Mouse (Mus musculus) myocyte (in vitro differentiated cells): ENCODE measurements at regions not wholly inside any gene's neighbourhood (a gene's known extent, or its start where the extent isn't known, plus 50 kb on each side); places are given as distances from the start of the nearest gene placed in this dataset.

Experiments used
- H3K27me3 ChIP-seq: one replicate; pipeline ENCODE4 v1.6.1; 2011; ENCODE audit not compliant: control insufficient read depth, insufficient read depth, insufficient read length
- H3K36me3 ChIP-seq: one replicate; pipeline ENCODE4 v1.6.1; 2011; ENCODE audit not compliant: control insufficient read depth, insufficient read depth
- H3K4me2 ChIP-seq: one replicate; pipeline ENCODE4 v1.6.1; 2011; ENCODE audit warnings: low read depth, control low read depth
- H3K4me3 ChIP-seq: one replicate; pipeline ENCODE4 v1.5.1; 2011; ENCODE audit warnings: mild to moderate bottlenecking, control low read depth, moderate library complexity
- H3K79me2 ChIP-seq: one replicate; pipeline ENCODE4 v1.6.1; 2011; ENCODE audit not compliant: control insufficient read depth, insufficient read depth
- H3ac ChIP-seq: one replicate; pipeline ENCODE4 v1.6.1; 2011; ENCODE audit not compliant: control insufficient read depth, insufficient read length
- CEBPB ChIP-seq: IDR thresholded peaks from 2 replicates; pipeline ENCODE4 v1.6.1; 2011; ENCODE audit warnings: mild to moderate bottlenecking, moderate library complexity; ENCODE audit not compliant: poor library complexity, insufficient read depth, severe bottlenecking
- E2F4 ChIP-seq: IDR thresholded peaks from one replicate; pipeline ENCODE4 v1.6.1; 2011; ENCODE audit warnings: mild to moderate bottlenecking, control low read depth, moderate library complexity; ENCODE audit not compliant: insufficient read depth
- MAX ChIP-seq: IDR thresholded peaks from one replicate; pipeline ENCODE4 v1.6.1; 2011; ENCODE audit warnings: low read depth, mild to moderate bottlenecking, control low read depth
- MYOD1 ChIP-seq, 3 experiments: IDR thresholded peaks; one replicate each; pipeline ENCODE4 v1.6.1; 2011; ENCODE audit warnings: control low read depth in 2 of 3, low read depth in 2 of 3, mild to moderate bottlenecking in 2 of 3, moderate library complexity in 1 of 3; ENCODE audit not compliant: insufficient read length in 2 of 3, control insufficient read depth in 1 of 3
- MYOG ChIP-seq, 3 experiments: IDR thresholded peaks; one replicate each; pipeline ENCODE4 v1.6.1; 2011; ENCODE audit warnings: control low read depth in 2 of 3, low read depth in 2 of 3, mild to moderate bottlenecking in 2 of 3; ENCODE audit not compliant: insufficient read length in 2 of 3, control insufficient read depth in 1 of 3, insufficient read depth in 1 of 3
- POLR2A ChIP-seq: IDR thresholded peaks from one replicate; pipeline ENCODE4 v1.6.1; 2011; ENCODE audit warnings: low read depth, mild to moderate bottlenecking, control low read depth, moderate library complexity; ENCODE audit not compliant: insufficient read length
- POLR2AphosphoS2 ChIP-seq: IDR thresholded peaks from one replicate; pipeline ENCODE4 v1.6.1; 2011; ENCODE audit warnings: low read depth, control low read depth; ENCODE audit not compliant: insufficient read length
- REST ChIP-seq: IDR thresholded peaks from one replicate; pipeline ENCODE4 v1.6.1; 2011; ENCODE audit warnings: mild to moderate bottlenecking, control low read depth, moderate library complexity; ENCODE audit not compliant: insufficient read depth, insufficient read length
- SRF ChIP-seq: IDR thresholded peaks from one replicate; pipeline ENCODE4 v1.6.1; 2011; ENCODE audit warnings: low read depth; ENCODE audit not compliant: control insufficient read depth, insufficient read length
- TCF12 ChIP-seq: IDR thresholded peaks from one replicate; pipeline ENCODE4 v1.6.1; 2011; ENCODE audit warnings: mild to moderate bottlenecking, control low read depth; ENCODE audit not compliant: poor library complexity, insufficient read depth, severe bottlenecking
- TCF3 ChIP-seq: IDR thresholded peaks from one replicate; pipeline ENCODE4 v1.6.1; 2011; ENCODE audit warnings: low read depth, control low read depth; ENCODE audit not compliant: insufficient read length
- USF1 ChIP-seq: IDR thresholded peaks from one replicate; pipeline ENCODE4 v1.6.1; 2011; ENCODE audit warnings: low read depth, mild to moderate bottlenecking, control low read depth, moderate library complexity

DNA sequence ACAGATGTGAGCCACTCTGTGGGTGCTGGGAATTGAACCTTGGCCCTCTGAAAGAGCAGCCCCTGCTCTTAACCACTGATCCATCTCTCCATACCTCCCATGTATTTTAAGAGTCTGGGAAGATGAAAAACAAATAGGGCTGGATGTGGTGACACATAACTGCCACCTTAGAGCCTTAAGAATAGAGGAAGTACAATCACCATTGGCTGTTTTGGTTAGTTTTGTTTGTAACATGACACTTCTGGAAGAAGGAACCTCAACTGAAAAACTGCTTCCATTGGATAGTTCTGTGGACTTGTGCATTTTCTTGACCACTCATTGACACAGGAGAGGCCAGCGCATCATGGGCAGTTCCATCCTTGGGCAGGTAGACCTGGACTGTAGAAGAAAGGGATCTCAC, 100.7 kb upstream of the Tet2 start:
- no peak overlapping the region for H3ac ChIP-seq
- H3K27me3 ChIP-seq = no peaks in the 10 kb centered on the region
- H3K36me3 ChIP-seq = no peaks in the 10 kb centered on the region
- H3K4me2 ChIP-seq = no peak overlapping the region
- no peak overlapping the region for H3K4me3 ChIP-seq
- H3K79me2 ChIP-seq = no peaks in the 10 kb centered on the region
- TF ChIP-seq POLR2A (no peak), REST (no peak), MYOG (IDR thresholded peaks at IDR 0.05; ENCODE audit: control insufficient read depth in 1 of 3, insufficient read depth in 1 of 3, insufficient read length in 2 of 3, low read depth in 2 of 3) (no peak), MYOD1 (IDR thresholded peaks at IDR 0.05; ENCODE audit: control insufficient read depth in 1 of 3, insufficient read length in 2 of 3, low read depth in 2 of 3) (no peak), USF1 (no peak), E2F4 (no peak), TCF12 (no peak), SRF (no peak), MAX (no peak), POLR2AphosphoS2 (no peak), CEBPB (no peak), TCF3 (no peak)

DNA sequence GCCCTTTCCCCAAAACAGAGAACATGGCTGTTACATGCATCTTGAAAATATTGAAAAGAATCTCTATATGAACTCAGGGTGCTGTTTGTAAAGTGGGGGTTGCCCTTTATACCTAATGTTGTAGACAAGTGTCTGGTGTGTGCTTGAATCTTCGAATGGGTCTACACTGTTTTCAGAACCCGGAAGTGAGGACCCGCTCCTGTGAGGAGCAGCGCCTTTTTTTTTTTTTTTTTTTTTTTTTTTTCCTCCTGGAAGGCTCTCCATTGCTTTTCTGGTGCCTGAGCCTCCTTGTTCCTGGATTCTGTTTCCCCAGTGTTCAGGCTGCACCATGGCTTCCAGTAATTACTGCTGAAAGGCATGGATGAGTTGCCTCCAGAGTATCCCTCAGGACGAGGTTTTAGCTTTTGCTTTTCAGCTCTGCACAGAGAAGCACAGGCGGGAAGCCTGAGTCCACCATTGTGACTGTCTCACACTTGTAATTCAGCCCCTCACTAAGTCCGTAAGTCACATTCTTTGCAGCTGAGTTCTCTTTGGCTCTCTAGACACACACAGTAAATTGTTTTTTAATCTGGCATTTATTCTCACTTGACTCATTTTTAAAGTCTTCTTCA, 101.6 kb upstream of the Tet2 start:
- Histone ChIP-seq H3K79me2 (no peaks in the 10 kb centered on the region), H3K27me3 (no peaks in the 10 kb centered on the region), H3K4me3 (no peak overlapping the region), H3ac (no peak overlapping the region), H3K36me3 (no peaks in the 10 kb centered on the region), H3K4me2 (no peak overlapping the region)
- TF ChIP-seq MAX (no peak), MYOG (IDR thresholded peaks at IDR 0.05; ENCODE audit: control insufficient read depth in 1 of 3, insufficient read depth in 1 of 3, insufficient read length in 2 of 3, low read depth in 2 of 3) (no peak), POLR2A (no peak), MYOD1 (IDR thresholded peaks at IDR 0.05; ENCODE audit: control insufficient read depth in 1 of 3, insufficient read length in 2 of 3, low read depth in 2 of 3) (no peak), REST (no peak), E2F4 (no peak), CEBPB (no peak), POLR2AphosphoS2 (no peak), USF1 (no peak), SRF (no peak), TCF12 (no peak)

DNA sequence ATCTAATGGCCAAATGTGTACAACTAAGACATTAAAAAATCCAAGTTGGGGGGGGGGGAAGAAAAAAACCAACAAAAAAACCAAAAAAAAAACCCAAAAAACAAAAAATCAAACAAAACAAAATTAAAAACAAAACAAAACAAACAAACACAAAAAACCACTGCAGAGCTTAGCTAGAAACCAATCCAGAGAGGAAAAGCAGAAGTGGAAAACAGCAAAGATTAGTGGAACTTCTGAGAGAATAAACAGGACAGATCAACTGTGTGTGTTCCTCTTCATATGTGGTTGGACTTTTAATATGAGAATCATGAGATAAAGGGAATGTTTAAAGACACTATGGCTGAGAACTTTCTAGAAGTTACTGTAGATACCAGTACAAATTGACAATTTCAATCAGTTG, 105.1 kb upstream of the Tet2 start:
- no peaks in the 10 kb centered on the region for H3K27me3 ChIP-seq
- no peak for TF ChIP-seq MYOD1 (IDR thresholded peaks at IDR 0.05; ENCODE audit: control insufficient read depth in 1 of 3, insufficient read length in 2 of 3, low read depth in 2 of 3)
- TF ChIP-seq POLR2A = no peak
- no peaks in the 10 kb centered on the region for H3K36me3 ChIP-seq
- H3K79me2 ChIP-seq = no peaks in the 10 kb centered on the region
- H3K4me3 ChIP-seq = no peak overlapping the region
- no peak overlapping the region for H3ac ChIP-seq
- no peak overlapping the region for H3K4me2 ChIP-seq

DNA sequence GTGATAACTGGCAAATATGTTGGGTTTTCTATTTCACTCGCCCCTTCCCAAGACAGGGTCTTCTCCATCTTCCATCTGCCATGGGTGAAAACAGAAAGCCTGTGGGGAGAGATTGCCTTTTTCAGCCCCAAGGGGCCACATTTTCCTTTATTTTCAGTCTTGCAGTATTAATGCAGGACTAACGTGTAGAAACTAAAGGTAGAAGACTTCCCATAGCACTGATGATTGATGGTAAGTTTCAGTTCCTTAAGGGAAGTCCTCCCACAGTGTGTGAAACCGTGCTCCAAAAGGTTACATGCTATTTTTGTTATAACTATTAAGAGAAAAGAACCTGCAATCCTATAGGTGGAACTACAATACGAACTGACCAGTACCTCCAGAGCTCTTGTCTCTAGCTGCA, 107.1 kb upstream of the Tet2 start:
- no peak overlapping the region for H3K4me2 ChIP-seq
- TF ChIP-seq POLR2A (no peak), TCF12 (no peak), USF1 (no peak), SRF (no peak), E2F4 (no peak), CEBPB (no peak), MYOG (IDR thresholded peaks at IDR 0.05; ENCODE audit: control insufficient read depth in 1 of 3, insufficient read depth in 1 of 3, insufficient read length in 2 of 3, low read depth in 2 of 3) (no peak), MYOD1 (IDR thresholded peaks at IDR 0.05; ENCODE audit: control insufficient read depth in 1 of 3, insufficient read length in 2 of 3, low read depth in 2 of 3) (no peak), MAX (no peak), TCF3 (no peak)
- no peak overlapping the region for H3ac ChIP-seq
- no peaks in the 10 kb centered on the region for H3K27me3 ChIP-seq
- H3K4me3 ChIP-seq = no peak overlapping the region
- no peaks in the 10 kb centered on the region for H3K36me3 ChIP-seq
- no peaks in the 10 kb centered on the region for H3K79me2 ChIP-seq

DNA sequence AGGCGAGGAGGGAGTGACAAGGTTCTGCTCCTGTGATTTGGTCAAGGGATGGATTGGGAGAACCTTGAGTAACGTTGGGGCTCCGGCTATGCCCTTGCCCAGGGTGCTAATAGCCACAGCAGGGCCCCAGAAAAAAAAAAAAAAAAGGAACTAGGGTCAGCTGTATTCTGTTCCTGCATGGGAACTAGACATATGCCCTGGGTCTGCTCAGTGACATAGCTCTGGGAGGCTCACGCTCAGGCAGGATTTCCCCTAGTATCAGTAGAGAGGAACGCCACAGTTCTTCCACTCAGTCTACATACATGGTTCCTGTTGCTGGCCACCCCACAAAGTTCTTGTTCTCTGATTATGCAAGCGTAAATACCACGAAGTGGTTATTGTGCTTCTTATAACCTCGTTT, 114.8 kb upstream of the Tet2 start:
- H3ac ChIP-seq = no peak overlapping the region
- H3K4me3 ChIP-seq = no peak overlapping the region
- no peaks in the 10 kb centered on the region for H3K27me3 ChIP-seq
- no peaks in the 10 kb centered on the region for H3K36me3 ChIP-seq
- no peak overlapping the region for H3K4me2 ChIP-seq
- TF ChIP-seq SRF (no peak), POLR2A (no peak), MYOD1 (IDR thresholded peaks at IDR 0.05; ENCODE audit: control insufficient read depth in 1 of 3, insufficient read length in 2 of 3, low read depth in 2 of 3) (no peak), MYOG (IDR thresholded peaks at IDR 0.05; ENCODE audit: control insufficient read depth in 1 of 3, insufficient read depth in 1 of 3, insufficient read length in 2 of 3, low read depth in 2 of 3) (no peak), REST (no peak)
- no peaks in the 10 kb centered on the region for H3K79me2 ChIP-seq
